Mouse (Mus musculus) ES-E14 (cell line): ENCODE data around the gene Zfp646. TPM values are rescaled to one million over a fixed set of nuclear protein-coding genes. Genes with fewer than 3 reads are reported as not detected.

ENCODE experiments used
- DNase-seq: peaks from one replicate; pipeline ENCODE4 v3.0.0-alpha.2; 2013; ENCODE audit warnings: low read depth, low spot score
- H3K27ac ChIP-seq: 2 replicates; pipeline ENCODE4 v1.5.1; 2012; ENCODE audit warnings: low read depth, mild to moderate bottlenecking, low read length, moderate library complexity, mixed read lengths; ENCODE audit not compliant: poor library complexity, insufficient read depth, severe bottlenecking
- H3K36me3 ChIP-seq: 2 replicates; pipeline ENCODE4 v1.6.1; 2012; ENCODE audit warnings: mild to moderate bottlenecking, low read length, moderate library complexity, mixed read lengths; ENCODE audit not compliant: control insufficient read depth, poor library complexity, insufficient read depth, severe bottlenecking
- H3K4me1 ChIP-seq, 2 experiments: fragments of 150-350 bp in 1 of 2; sonication (generic) in 1 of 2; 2 replicates each; pipeline ENCODE4 v1.6.1; 2012; ENCODE audit warnings: low read length in 2 of 2, mild to moderate bottlenecking in 1 of 2, mixed read lengths in 1 of 2; ENCODE audit not compliant: control insufficient read depth in 2 of 2, insufficient read depth in 2 of 2, poor library complexity in 1 of 2
- H3K4me3 ChIP-seq, 2 experiments: fragments of 150-350 bp in 1 of 2; sonication (generic) in 1 of 2; 2 replicates each; pipeline ENCODE4 v1.5.1; 2012; ENCODE audit warnings: low read length in 2 of 2, low read depth in 1 of 2, mild to moderate bottlenecking in 1 of 2, mixed read lengths in 1 of 2; ENCODE audit not compliant: insufficient read depth in 1 of 2, poor library complexity in 1 of 2, severe bottlenecking in 1 of 2
- H3K9ac ChIP-seq: 2 replicates; pipeline ENCODE4 v1.6.1; 2012; ENCODE audit warnings: low read depth, mild to moderate bottlenecking, low read length, mixed read lengths; ENCODE audit not compliant: poor library complexity, insufficient read depth, severe bottlenecking
- H3K9me3 ChIP-seq: fragments of 150-350 bp; sonication (generic); 2 replicates; pipeline ENCODE4 v1.6.1; 2012; ENCODE audit warnings: low read depth, mild to moderate bottlenecking, low read length; ENCODE audit not compliant: control insufficient read depth, insufficient read depth
- CHD2 ChIP-seq: IDR thresholded peaks from 2 replicates; pipeline ENCODE4 v1.6.1; 2014; ENCODE audit warnings: mild to moderate bottlenecking, low read depth, low read length, inconsistent platforms
- HCFC1 ChIP-seq: IDR thresholded peaks from 2 replicates; pipeline ENCODE4 v1.6.1; 2012; ENCODE audit warnings: low read length, inconsistent platforms, borderline replicate concordance; ENCODE audit not compliant: insufficient read depth
- MAFK ChIP-seq: IDR thresholded peaks from 2 replicates; pipeline ENCODE4 v1.6.1; 2014; ENCODE audit warnings: mild to moderate bottlenecking, low read depth, low read length, inconsistent platforms; ENCODE audit not compliant: insufficient read depth
- ZC3H11A ChIP-seq: IDR thresholded peaks from 2 replicates; pipeline ENCODE4 v1.6.1; 2012; ENCODE audit warnings: low read depth, mild to moderate bottlenecking, inconsistent platforms, low read length, borderline replicate concordance
- ZNF384 ChIP-seq: IDR thresholded peaks from 2 replicates; pipeline ENCODE4 v1.6.1; 2012; ENCODE audit warnings: low read depth, low read length, inconsistent platforms
- in situ Hi-C, 2 experiments: fragments of 600-800 bp; cut with MboI; formaldehyde crosslinking; loops; one replicate each; pipeline ENCODE4 v1.15.1; 2025; ENCODE audit warnings: low sequenced_read_pairs in 2 of 2, inconsistent platforms in 1 of 2; ENCODE audit not compliant: unreplicated experiment in 2 of 2
- total RNA-seq: library from RNA; depleted of rRNA; stranded (reverse); fragments of 300-350 nt; gene quantifications from 2 replicates; pipeline ENCODE4 v1.2.3, GENCODE M21; 2012

The Zfp646 gene
- total RNA-seq, 1 experiment = 44.7 TPM

- in situ Hi-C loops = no loop called here
Observed at GRCm38 (mm10) chr7:127925252-127925651, 49.2 kb downstream of the Zfp646 start.

GRCm38 (mm10) chr7:127926066-127926465 lies 50.0 kb downstream of the Zfp646 start:
- in situ Hi-C loops = no loop called here
- Histone ChIP-seq H3K4me3 (no peak overlapping the region), H3K4me1 (peaks cover 2 to 31% of the 10 kb centered on the region in 2 experiments; a peak in 3 of 4 replicates), H3K9me3 (peaks cover 5% of the 10 kb centered on the region), H3K9ac (no peak overlapping the region), H3K27ac (no peak overlapping the region), H3K36me3 (peaks cover 54% of the 10 kb centered on the region)
- DNase-seq = no peak
- no peak for TF ChIP-seq CHD2
- no peak for TF ChIP-seq ZC3H11A
- no peak for TF ChIP-seq HCFC1
- no peak for TF ChIP-seq ZNF384
- TF ChIP-seq MAFK = no peak

More at GRCm38 (mm10) chr7:127925252-127925651, 49.2 kb downstream of the Zfp646 start:
- peaks cover 5% of the 10 kb centered on the region for H3K9me3 ChIP-seq
- DNase-seq = no peak
- peak overlapping the region; percentile 54; the same call in 1 of the 2 replicates for H3K27ac ChIP-seq
- H3K9ac ChIP-seq = no peak overlapping the region; the same call in 1 of the 2 replicates
- peaks cover 0 to 25% of the 10 kb centered on the region in 2 experiments; a peak in 3 of 4 replicates for H3K4me1 ChIP-seq
- TF ChIP-seq CHD2 = 0 out of 2 replicates have a peak, but pooled peaks have one; percentile 27
- no peak for TF ChIP-seq ZNF384
- H3K4me3 ChIP-seq = no peak overlapping the region
- H3K36me3 ChIP-seq = peaks cover 59% of the 10 kb centered on the region

GRCm38 (mm10) chr7:127926846-127927245 lies 50.8 kb downstream of the Zfp646 start:
- in situ Hi-C loops = no loop called here
- Histone ChIP-seq H3K9me3 (peaks cover 5% of the 10 kb centered on the region), H3K9ac (no peak overlapping the region), H3K27ac (no peak overlapping the region), H3K4me1 (peaks cover 5 to 34% of the 10 kb centered on the region in 2 experiments; a peak in 3 of 4 replicates), H3K4me3 (no peak overlapping the region), H3K36me3 (peaks cover 50% of the 10 kb centered on the region)
- no peak for DNase-seq
- no peak for TF ChIP-seq HCFC1
- no peak for TF ChIP-seq CHD2
- TF ChIP-seq ZC3H11A = no peak
- TF ChIP-seq MAFK = no peak
- no peak for TF ChIP-seq ZNF384

GRCm38 (mm10) chr7:127927726-127928125 lies 51.7 kb downstream of the Zfp646 start:
- Histone ChIP-seq H3K4me1 (peaks cover 7 to 38% of the 10 kb centered on the region in 2 experiments; a peak in 3 of 4 replicates), H3K27ac (no peak overlapping the region), H3K9me3 (peaks cover 5% of the 10 kb centered on the region), H3K36me3 (peaks cover 42% of the 10 kb centered on the region; the same call in 1 of the 2 replicates), H3K4me3 (no peak overlapping the region), H3K9ac (no peak overlapping the region)
- in situ Hi-C loops = no loop called here
- TF ChIP-seq ZNF384 = no peak
- no peak for TF ChIP-seq ZC3H11A
- no peak for TF ChIP-seq MAFK
- no peak for TF ChIP-seq CHD2
- no peak for TF ChIP-seq HCFC1
- DNase-seq = no peak

GRCm38 (mm10) chr7:127928596-127928995 lies 52.6 kb downstream of the Zfp646 start:
- in situ Hi-C loops = no loop called here
- H3K9ac ChIP-seq = no peak overlapping the region
- no peak for TF ChIP-seq CHD2
- TF ChIP-seq ZNF384 = no peak
- TF ChIP-seq ZC3H11A = no peak
- no peak for TF ChIP-seq HCFC1
- no peak for TF ChIP-seq MAFK
- no peak for DNase-seq
- peaks cover 34% of the 10 kb centered on the region; the same call in 1 of the 2 replicates for H3K36me3 ChIP-seq
- no peak overlapping the region for H3K27ac ChIP-seq
- peaks cover 12 to 46% of the 10 kb centered on the region in 2 experiments; a peak in 3 of 4 replicates for H3K4me1 ChIP-seq
- 0 out of 4 replicates have a peak overlapping the region, but pooled peaks have one; percentile 60 for H3K4me3 ChIP-seq
- peaks cover 2% of the 10 kb centered on the region; the same call in 1 of the 2 replicates for H3K9me3 ChIP-seq
